Mouse (Mus musculus) hindbrain, embryonic 13.5 days (tissue): ENCODE results near the gene Cblb. TPM values are rescaled to one million over a fixed set of nuclear protein-coding genes. Genes with fewer than 3 reads are reported as not detected.

Source experiments
- ATAC-seq: fragments of 200-750 bp; cut with Nextera tagmentation; 2 replicates; pipeline ENCODE4 v1.8.0; 2017; ENCODE audit warnings: moderate TSS enrichment; ENCODE audit not compliant: low FRiP score
- H3K27ac ChIP-seq: fragments of 300-500 bp; sonication (generic); 2 replicates; pipeline ENCODE4 v1.5.1; 2015; ENCODE audit warnings: inconsistent platforms, mild to moderate bottlenecking, moderate library complexity
- H3K27me3 ChIP-seq: fragments of 300-500 bp; sonication (generic); 2 replicates; pipeline ENCODE4 v1.6.1; 2015; ENCODE audit warnings: mild to moderate bottlenecking, inconsistent platforms
- H3K36me3 ChIP-seq: fragments of 300-500 bp; sonication (generic); 2 replicates; pipeline ENCODE4 v1.6.1; 2015; ENCODE audit warnings: mild to moderate bottlenecking, inconsistent platforms
- H3K4me1 ChIP-seq: fragments of 300-500 bp; sonication (generic); replicated peaks from 2 replicates; pipeline ENCODE4 v1.6.1; 2015; ENCODE audit warnings: inconsistent platforms
- H3K4me2 ChIP-seq: fragments of 300-500 bp; sonication (generic); 2 replicates; pipeline ENCODE4 v1.6.1; 2015; ENCODE audit warnings: inconsistent platforms, mild to moderate bottlenecking, moderate library complexity
- H3K4me3 ChIP-seq: fragments of 300-500 bp; sonication (generic); 2 replicates; pipeline ENCODE4 v1.5.1; 2015; ENCODE audit warnings: mild to moderate bottlenecking, inconsistent platforms
- H3K9ac ChIP-seq: fragments of 300-500 bp; sonication (generic); 2 replicates; pipeline ENCODE4 v1.6.1; 2015; ENCODE audit warnings: mild to moderate bottlenecking, inconsistent platforms
- H3K9me3 ChIP-seq: fragments of 300-500 bp; sonication (generic); 2 replicates; pipeline ENCODE4 v1.6.1; 2016; ENCODE audit warnings: inconsistent platforms
- WGBS: fragments of 180-500 bp; shearing (Covaris S2); methylation state at CpG from one replicate; pipeline ENCODE4 v1.1.7; 2015; 5-methylcytosine and 5-hydroxymethylcytosine counted together
- polyA plus RNA-seq: library from polyadenylated mRNA; unstranded; fragments of >200 nt; fragmentation: Nextera tagmentation; extraction: Ambion mirVana; gene quantifications from 2 replicates; pipeline ENCODE4 v1.2.1, GENCODE M21; 2015

Gene Cblb
- polyA plus RNA-seq, 1 experiment from 2014 or later, result 21.5 TPM

DNA sequence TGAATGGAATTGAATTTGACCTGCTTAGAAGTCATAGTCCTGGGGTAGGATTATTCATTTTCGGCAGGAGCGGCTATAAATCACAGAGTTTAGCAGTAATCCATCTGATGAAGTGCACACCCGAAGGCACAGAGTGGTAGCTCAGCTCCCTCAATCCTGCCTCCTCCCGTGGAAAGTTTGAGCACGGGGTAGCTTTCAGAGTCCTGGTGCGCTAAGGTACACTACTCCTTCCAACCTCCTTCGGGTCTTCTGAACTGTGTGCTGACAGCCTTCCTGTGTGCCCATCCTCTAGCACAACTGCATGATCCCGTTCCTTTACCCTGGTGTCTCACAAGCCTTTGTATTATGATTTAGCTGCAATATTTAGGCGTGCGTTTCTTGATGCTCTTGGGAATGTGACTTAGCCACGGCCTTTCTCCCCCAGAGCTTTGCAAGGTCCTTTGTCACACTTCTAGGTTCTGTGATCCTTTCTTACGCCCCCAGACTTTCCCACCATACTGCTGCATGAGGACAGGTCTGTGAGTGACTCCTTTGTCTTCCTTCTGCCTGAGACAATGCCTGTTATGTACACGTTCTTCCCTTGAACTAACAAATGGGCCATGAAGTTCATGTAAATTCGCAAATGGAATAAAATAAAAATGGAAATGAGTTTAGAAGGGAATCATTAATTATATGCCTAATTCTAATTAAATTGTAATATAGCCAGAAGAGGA, 11.8 kb downstream of the Cblb start:
- H3K27me3 ChIP-seq, result no peaks in the 10 kb centered on the region
- H3K4me3 ChIP-seq, result peak overlapping the region; percentile 1; the same call in 1 of the 2 replicates
- 31% methylated on average over 14 of the region's 14 CpGs for WGBS
- H3K4me2 ChIP-seq, result peak overlapping the region; percentile 48
- H3K27ac ChIP-seq, result peak overlapping the region; percentile 82
- H3K9me3 ChIP-seq, result no peaks in the 10 kb centered on the region
- H3K9ac ChIP-seq, result no peak overlapping the region
- peaks cover 30% of the 10 kb centered on the region for H3K4me1 ChIP-seq
- peak; percentile 73 for ATAC-seq
- H3K36me3 ChIP-seq, result peaks cover 7% of the 10 kb centered on the region

DNA sequence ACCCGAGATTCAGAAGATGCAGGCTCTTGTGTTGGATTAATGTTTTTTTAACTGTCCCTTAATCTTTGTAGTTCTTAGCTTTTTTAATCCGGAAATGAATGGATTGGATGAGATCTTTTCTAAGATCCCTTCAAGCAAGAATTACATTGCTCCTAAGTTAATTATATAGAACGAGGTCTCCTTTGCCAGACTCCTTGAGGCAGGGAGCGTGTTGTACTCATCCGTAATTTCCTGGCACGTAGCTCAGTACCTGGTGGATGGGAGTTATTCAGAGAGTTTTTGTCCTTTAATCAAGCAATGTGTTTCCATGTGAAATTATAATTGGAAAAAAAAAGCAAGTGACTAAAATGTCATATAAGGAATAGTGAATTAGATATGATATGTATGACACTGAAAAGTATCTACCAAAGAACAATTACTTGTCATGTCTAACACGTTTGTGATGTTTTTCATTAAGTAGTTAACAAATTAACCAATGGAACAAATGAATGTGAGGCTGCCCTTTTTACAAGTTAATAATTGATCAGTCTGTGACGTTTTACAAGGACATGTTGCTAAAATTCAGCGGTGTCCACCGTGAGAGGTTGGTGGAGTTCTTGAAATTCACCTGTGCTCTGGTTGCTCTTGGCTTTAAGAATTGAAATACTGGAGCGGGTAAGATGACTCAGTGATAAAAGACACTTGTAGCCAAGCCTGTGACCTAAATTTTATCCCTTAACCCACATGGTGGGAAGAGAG, 12.5 kb downstream of the Cblb start:
- H3K27me3 ChIP-seq, result no peaks in the 10 kb centered on the region
- H3K4me3 ChIP-seq, result no peak overlapping the region
- 0 out of 2 replicates have a peak overlapping the region, but pooled peaks have one; percentile 82 for H3K27ac ChIP-seq
- ATAC-seq, result no peak
- no peak overlapping the region for H3K9ac ChIP-seq
- H3K4me1 ChIP-seq, result peaks cover 25% of the 10 kb centered on the region
- H3K9me3 ChIP-seq, result no peaks in the 10 kb centered on the region
- H3K36me3 ChIP-seq, result peaks cover 15% of the 10 kb centered on the region
- 53% methylated on average over 11 of the region's 11 CpGs for WGBS
- H3K4me2 ChIP-seq, result no peak overlapping the region

DNA sequence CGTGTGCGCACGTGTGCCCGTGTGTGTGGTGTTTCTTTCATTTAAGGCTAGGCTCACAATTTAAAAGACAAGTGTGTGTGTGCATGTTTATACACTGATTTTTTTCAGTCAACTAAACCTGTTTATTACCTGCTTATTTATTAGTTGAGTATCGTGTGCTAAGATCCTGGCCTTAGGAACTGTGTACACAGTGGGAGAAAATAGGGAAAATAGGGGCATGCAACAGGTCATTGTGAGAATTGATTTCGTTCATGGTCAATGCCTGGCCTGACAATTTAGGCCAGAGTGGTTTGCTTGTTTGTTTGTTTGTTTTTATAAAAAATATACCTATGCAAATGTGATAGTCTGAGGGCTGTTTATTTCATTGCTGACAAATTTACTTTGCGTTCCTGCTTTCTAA, 13.5 kb downstream of the Cblb start:
- H3K36me3 ChIP-seq, result peaks cover 23% of the 10 kb centered on the region
- H3K4me2 ChIP-seq, result no peak overlapping the region
- ATAC-seq, result no peak
- no peak overlapping the region for H3K4me3 ChIP-seq
- H3K4me1 ChIP-seq, result peaks cover 24% of the 10 kb centered on the region
- no peaks in the 10 kb centered on the region for H3K27me3 ChIP-seq
- H3K9ac ChIP-seq, result no peak overlapping the region
- H3K27ac ChIP-seq, result no peak overlapping the region
- no peaks in the 10 kb centered on the region for H3K9me3 ChIP-seq
- WGBS, result 91% methylated on average over 7 of the region's 7 CpGs

DNA sequence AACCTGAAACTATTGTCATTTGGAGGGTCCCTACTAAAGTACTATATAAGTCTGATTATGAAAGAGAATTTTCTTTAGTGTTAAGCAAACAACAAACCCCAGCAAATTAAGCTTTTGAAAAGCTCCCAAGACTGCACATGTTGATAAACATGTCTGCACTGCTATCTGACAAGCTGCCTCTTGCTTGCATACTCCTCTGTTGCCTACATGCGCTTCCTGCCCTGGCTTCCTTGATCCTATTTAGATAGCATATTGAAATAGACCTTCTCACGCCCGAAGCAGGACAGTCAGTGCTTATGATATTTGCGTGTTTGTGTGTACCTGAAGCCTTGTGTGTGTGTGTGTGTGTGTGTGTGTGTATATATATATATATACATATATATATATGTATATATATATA, 14.0 kb downstream of the Cblb start:
- no peak overlapping the region for H3K27ac ChIP-seq
- no peaks in the 10 kb centered on the region for H3K27me3 ChIP-seq
- WGBS, result 90% methylated on average over 4 of the region's 4 CpGs
- H3K4me3 ChIP-seq, result no peak overlapping the region
- no peak overlapping the region for H3K4me2 ChIP-seq
- no peak for ATAC-seq
- peaks cover 22% of the 10 kb centered on the region for H3K4me1 ChIP-seq
- H3K9ac ChIP-seq, result no peak overlapping the region
- H3K9me3 ChIP-seq, result no peaks in the 10 kb centered on the region
- peaks cover 25% of the 10 kb centered on the region for H3K36me3 ChIP-seq

DNA sequence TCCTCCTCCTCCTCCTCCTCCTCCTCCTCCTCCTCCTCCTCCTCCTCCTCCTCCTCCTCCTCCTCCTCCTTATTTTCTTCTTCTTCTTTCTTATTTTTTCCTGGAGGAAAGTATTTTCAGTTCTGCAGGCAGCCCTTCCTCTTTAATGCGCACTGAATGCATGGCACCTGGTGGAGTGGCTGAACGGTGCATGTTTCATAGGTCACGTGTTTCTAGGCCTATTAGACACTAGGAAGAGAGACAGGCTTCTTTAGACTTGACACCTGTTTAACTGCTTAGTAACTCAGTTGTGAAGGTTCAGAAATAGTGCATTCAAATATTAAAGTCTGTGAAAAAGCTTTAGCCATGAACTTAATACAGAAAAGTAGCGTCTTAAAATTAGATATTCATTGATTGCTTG, 15.4 kb downstream of the Cblb start:
- H3K4me2 ChIP-seq, result no peak overlapping the region
- H3K27me3 ChIP-seq, result no peaks in the 10 kb centered on the region
- ATAC-seq, result no peak
- peaks cover 29% of the 10 kb centered on the region for H3K36me3 ChIP-seq
- H3K27ac ChIP-seq, result no peak overlapping the region
- H3K9me3 ChIP-seq, result no peaks in the 10 kb centered on the region
- H3K4me1 ChIP-seq, result peaks cover 17% of the 10 kb centered on the region
- H3K9ac ChIP-seq, result no peak overlapping the region
- no peak overlapping the region for H3K4me3 ChIP-seq
- 92% methylated on average over 4 of the region's 4 CpGs for WGBS

DNA sequence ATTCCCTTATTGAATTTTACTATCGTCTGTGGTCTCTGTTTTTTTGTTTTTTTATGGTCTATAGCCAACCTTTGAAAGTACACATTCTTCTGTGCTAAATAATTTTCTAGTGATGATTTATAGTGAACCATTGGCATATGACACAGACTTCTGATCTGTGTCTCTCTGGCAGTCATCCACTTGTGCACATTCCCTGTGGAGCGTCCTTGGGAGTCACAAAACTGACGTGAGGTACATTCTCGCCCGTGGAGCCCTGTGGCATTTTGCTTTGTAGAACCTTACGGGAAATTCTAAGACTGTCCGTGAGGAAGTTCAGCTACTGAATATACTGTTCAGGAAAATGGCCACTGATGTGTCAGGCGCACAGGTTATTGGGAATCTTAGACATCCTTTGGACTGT, 20.1 kb downstream of the Cblb start:
- H3K4me3 ChIP-seq, result no peak overlapping the region

DNA sequence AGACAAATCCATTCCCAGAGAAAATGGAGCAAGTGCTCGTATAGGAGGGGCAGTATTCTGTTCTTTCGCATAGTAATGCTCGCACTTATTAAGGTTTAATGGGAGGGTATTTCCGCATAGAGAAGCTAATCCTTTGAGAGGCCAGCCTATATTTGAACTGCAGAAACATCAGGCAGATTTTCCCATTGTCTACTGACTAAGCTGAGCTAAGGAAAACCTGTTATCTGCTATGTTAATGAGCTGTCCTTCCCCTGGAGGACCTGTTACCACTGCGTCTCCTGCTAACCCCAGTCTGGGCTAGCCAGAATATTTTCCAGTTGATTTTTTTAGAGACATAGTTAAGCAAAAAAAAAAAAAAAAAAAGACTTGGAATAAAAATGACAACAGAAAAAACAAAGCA, 21.7 kb downstream of the Cblb start:
- 49% methylated on average over 5 of the region's 5 CpGs for WGBS
- no peak for ATAC-seq
- H3K27me3 ChIP-seq, result no peaks in the 10 kb centered on the region
- H3K4me2 ChIP-seq, result no peak overlapping the region
- H3K4me3 ChIP-seq, result no peak overlapping the region
- H3K9me3 ChIP-seq, result no peaks in the 10 kb centered on the region
- 0 out of 2 replicates have a peak overlapping the region, but pooled peaks have one; percentile 18 for H3K27ac ChIP-seq
- H3K4me1 ChIP-seq, result peaks cover 48% of the 10 kb centered on the region
- H3K9ac ChIP-seq, result no peak overlapping the region
- H3K36me3 ChIP-seq, result peaks cover 23% of the 10 kb centered on the region

More for the DNA sequence above, 20.1 kb downstream of the Cblb start:
- Histone ChIP-seq H3K4me1 (peaks cover 35% of the 10 kb centered on the region), H3K9ac (no peak overlapping the region), H3K9me3 (no peaks in the 10 kb centered on the region), H3K4me2 (no peak overlapping the region), H3K27me3 (no peaks in the 10 kb centered on the region), H3K27ac (no peak overlapping the region), H3K36me3 (peaks cover 29% of the 10 kb centered on the region)
- ATAC-seq, result no peak
- WGBS, result 90% methylated on average over 8 of the region's 8 CpGs

DNA sequence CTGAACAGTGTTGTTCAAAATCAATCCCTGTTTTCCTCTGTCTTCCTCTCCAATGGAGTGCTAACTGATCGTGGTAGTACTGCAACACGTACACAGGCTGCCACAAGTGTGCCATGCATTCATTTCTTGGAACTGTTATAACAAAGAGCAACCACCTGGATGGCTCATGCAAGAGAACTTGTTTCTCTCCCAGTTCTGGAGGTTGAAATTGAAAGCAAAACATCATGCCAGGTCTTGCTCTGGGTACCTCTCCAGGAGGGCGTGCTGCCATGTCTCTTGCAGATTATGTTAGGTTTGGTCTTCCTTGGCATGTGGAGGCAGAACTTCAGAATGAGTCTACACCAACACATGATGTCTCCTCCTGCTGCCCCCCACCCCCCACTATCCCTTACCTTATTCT, 24.2 kb downstream of the Cblb start:
- H3K4me3 ChIP-seq, result no peak overlapping the region
- H3K27ac ChIP-seq, result no peak overlapping the region
- no peak for ATAC-seq
- WGBS, result 92% methylated on average over 3 of the region's 3 CpGs
- peaks cover 56% of the 10 kb centered on the region for H3K4me1 ChIP-seq
- no peaks in the 10 kb centered on the region for H3K27me3 ChIP-seq
- no peak overlapping the region for H3K9ac ChIP-seq
- no peaks in the 10 kb centered on the region for H3K9me3 ChIP-seq
- peaks cover 2% of the 10 kb centered on the region; the same call in 1 of the 2 replicates for H3K36me3 ChIP-seq
- H3K4me2 ChIP-seq, result no peak overlapping the region

DNA sequence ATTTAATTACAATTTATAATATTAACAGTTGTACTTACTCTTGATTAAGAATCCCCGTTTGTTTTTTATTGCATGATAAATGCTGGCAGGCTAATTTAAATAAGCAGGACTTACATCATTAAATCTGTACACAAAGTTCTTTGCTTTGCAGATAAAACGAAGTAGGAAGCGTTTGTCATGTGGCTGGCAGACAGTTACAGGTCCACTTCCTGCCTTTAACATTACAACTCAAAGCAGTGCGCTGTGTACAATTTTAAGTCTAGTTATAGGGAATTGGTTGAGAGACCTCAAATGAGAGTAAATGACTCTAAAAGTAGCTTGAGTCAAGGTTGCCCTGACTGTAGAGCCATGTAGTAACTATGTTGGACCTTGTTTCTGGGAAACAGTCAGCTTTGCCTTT, 25.1 kb downstream of the Cblb start:
- Histone ChIP-seq H3K4me3 (no peak overlapping the region), H3K27me3 (no peaks in the 10 kb centered on the region), H3K9me3 (no peaks in the 10 kb centered on the region), H3K36me3 (no peaks in the 10 kb centered on the region), H3K4me2 (no peak overlapping the region), H3K4me1 (peaks cover 65% of the 10 kb centered on the region), H3K27ac (no peak overlapping the region), H3K9ac (no peak overlapping the region)
- 86% methylated on average over 4 of the region's 4 CpGs for WGBS
- no peak for ATAC-seq

DNA sequence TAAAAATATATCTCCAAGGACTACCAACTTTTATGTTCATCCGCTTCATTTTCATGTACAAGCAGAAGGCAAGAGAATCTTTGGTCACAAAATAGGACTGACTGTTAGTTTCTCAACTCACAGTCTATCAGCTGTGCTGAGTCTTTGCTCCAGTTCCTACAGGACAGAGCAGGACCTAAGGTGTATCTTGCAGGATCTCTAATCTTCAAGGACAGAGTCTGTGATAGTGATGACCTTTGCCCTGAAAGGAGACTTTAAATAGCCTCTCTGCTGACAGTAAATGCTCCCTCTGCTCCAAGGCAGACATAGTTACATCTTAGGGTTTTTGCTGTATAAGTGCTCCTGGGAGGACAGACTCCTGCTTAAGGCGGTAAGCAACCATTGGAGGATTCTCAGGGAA, 26.3 kb downstream of the Cblb start:
- no peak for ATAC-seq
- no peak overlapping the region for H3K27ac ChIP-seq
- H3K4me2 ChIP-seq, result no peak overlapping the region
- H3K4me3 ChIP-seq, result no peak overlapping the region
- H3K36me3 ChIP-seq, result no peaks in the 10 kb centered on the region
- no peak overlapping the region for H3K9ac ChIP-seq
- 93% methylated on average over 2 of the region's 2 CpGs for WGBS
- H3K4me1 ChIP-seq, result peaks cover 69% of the 10 kb centered on the region
- no peaks in the 10 kb centered on the region for H3K9me3 ChIP-seq
- H3K27me3 ChIP-seq, result no peaks in the 10 kb centered on the region

DNA sequence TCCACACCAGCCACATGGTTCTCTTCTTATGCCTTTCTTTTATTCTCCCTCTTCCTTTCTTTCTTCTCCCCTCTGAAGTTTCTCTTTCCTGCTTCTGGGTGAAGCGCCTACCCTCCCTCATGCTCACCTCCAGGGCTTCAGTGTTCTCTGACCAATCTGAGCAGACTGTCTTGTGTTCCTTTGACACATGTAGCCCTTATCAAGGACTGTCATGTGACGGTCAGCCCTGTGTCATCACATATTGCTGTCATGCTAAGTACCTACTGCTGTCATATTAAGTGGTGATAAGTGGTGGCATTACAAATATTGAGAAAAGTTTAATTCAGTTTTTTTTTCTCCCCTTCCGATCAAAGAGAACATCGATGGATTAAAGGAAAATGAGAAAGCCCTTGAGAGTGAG, 28.5 kb downstream of the Cblb start:
- no peaks in the 10 kb centered on the region for H3K9me3 ChIP-seq
- no peaks in the 10 kb centered on the region for H3K27me3 ChIP-seq
- no peak for ATAC-seq
- no peak overlapping the region for H3K9ac ChIP-seq
- peaks cover 60% of the 10 kb centered on the region for H3K4me1 ChIP-seq
- no peak overlapping the region for H3K27ac ChIP-seq
- 80% methylated on average over 4 of the region's 4 CpGs for WGBS
- no peak overlapping the region for H3K4me3 ChIP-seq
- H3K4me2 ChIP-seq, result no peak overlapping the region
- H3K36me3 ChIP-seq, result no peaks in the 10 kb centered on the region

DNA sequence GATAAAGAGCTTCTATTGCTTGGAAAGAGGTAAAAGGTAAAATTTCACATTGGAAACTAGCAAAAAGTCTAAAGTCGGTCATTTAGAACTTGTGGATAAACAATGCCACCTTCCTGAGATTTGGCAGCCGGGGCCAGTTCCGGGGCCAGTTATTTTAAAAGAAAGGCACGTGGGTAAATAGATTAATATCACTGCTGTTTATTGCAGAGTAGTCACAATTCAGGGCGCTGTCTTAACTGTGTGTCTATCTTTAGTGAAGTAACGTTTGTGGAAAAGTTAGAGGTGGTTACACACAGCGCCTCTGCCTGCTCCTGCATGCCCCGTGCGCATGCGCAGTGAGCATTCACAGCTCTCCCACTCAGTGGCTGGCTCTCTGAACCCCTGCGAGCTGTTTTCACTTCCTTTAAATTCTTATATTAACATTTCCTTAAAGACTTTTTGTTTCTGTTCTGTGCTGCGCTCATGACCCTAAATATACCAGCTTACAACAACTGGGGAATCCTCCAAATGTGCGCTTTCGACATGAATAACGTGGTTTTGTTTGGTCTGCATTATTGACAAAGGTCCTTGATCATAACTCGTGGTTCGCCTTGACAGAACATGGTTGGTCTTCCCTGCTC, 29.2 kb downstream of the Cblb start:
- Histone ChIP-seq H3K9me3 (no peaks in the 10 kb centered on the region), H3K27ac (0 out of 2 replicates have a peak overlapping the region, but pooled peaks have one; percentile 30), H3K9ac (no peak overlapping the region), H3K27me3 (no peaks in the 10 kb centered on the region), H3K4me2 (no peak overlapping the region), H3K4me3 (no peak overlapping the region), H3K36me3 (no peaks in the 10 kb centered on the region), H3K4me1 (peaks cover 53% of the 10 kb centered on the region)
- no peak for ATAC-seq
- 80% methylated on average over 17 of the region's 17 CpGs for WGBS
